Mouse (Mus musculus): ENCODE measurements around the gene Amhr2.

Amhr2 gene

DNA sequence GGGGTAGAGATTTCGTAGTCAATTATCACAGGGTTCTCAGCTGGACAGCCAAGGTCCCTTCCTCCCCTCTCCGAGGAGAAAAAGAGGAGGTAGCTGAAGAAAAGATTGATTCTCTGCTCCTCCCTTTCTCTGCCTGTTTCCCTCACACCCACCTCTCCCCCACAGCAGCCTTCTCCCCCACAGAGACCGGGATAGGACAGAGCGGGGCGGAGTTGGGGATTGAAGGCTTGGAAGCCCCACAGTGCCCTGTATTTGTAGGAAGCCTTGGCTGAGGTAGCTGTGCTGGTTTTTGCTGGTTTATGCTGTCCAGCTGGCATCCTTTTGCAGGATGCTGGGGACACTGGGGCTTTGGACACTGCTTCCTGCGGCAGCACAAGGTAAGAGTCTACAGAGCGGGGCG lies at the start of gene Amhr2:
TSS of gene Amhr2 (plus strand) at position 222 of the 400 bp plus-strand sequence.
- DNase-seq: no peak

GRCm38 (mm10) chr15:102398629-102399028 lies 46.5 kb upstream of the Amhr2 start:
- no peak for DNase-seq

- DNase-seq: peak; percentile 55 to 66
Measured at GRCm38 (mm10) chr15:102399229-102400221, 45.6 kb upstream of the Amhr2 start.

DNA sequence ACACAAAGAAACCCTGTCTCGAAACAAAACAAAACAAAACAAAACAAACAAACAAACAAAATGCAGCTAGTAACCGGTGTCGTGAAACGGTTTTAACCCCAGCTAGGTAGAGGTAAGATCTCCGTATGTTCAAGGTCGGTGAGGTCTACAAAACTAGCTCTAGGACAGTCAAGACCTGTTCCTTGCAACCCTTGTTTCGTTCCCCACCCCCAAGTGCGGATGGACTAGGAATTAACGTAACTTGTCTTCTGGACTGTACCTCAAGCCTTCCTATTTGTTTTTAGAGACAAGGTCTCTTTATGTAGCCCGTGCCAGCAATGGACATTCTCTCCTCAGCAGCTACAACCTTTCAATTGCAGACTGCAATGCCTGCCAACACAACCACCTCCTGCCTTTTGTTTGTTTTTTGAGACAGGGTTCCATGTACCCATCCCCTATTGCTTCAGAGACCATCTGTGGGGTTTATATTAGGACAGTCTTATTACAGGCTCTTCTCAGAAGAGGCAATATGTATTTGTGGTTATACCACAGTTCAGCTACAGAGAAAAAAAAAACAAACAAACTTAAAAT lies 44.6 kb upstream of the Amhr2 start:
- DNase-seq: no peak

GRCm38 (mm10) chr15:102401278-102401677 lies 43.9 kb upstream of the Amhr2 start:
- DNase-seq: no peak

GRCm38 (mm10) chr15:102402210-102402609 lies 43.0 kb upstream of the Amhr2 start:
- no peak for DNase-seq

- DNase-seq: peak; percentile 9 to 31
Measured at GRCm38 (mm10) chr15:102404608-102405488, 40.3 kb upstream of the Amhr2 start.

DNA sequence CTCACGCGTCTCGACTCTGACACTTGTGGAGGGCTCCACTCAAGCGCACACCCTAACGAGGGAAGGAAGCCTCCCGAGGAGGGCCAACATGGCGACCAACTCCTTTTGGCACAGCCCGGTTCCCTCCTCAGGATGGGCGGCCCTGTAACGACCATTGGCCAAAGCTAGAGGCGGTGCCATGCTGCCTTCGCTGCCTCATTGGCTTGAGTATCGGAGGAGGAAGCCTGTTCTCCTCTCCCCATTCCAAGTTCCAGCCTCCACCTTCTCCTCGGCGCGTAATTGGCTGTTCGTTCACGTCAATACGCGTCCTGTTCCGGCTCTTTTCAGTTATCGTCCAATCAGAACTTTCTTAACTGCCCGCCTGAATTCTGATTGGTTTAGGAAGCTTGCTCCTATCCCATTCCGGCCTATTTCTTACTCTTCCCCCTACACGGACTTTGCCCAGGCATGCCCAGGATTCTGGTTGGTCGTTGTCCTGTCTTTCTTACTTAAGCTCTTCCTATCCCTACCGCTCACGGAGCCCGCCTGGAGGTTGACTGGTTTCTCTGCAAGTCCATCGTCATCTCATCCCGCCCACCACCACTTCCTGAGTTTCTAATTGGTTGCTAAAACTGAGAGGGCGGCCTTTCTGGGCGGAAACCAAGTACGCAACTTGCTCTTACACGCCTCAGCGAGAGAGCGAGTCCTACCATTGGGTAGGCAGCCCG lies 39.5 kb upstream of the Amhr2 start, which contains the start of gene Sp1:
TSS of gene Sp1 (plus strand) at position 655 of the 707 bp plus-strand sequence.
- DNase-seq: peak; percentile 96 to 97

DNA sequence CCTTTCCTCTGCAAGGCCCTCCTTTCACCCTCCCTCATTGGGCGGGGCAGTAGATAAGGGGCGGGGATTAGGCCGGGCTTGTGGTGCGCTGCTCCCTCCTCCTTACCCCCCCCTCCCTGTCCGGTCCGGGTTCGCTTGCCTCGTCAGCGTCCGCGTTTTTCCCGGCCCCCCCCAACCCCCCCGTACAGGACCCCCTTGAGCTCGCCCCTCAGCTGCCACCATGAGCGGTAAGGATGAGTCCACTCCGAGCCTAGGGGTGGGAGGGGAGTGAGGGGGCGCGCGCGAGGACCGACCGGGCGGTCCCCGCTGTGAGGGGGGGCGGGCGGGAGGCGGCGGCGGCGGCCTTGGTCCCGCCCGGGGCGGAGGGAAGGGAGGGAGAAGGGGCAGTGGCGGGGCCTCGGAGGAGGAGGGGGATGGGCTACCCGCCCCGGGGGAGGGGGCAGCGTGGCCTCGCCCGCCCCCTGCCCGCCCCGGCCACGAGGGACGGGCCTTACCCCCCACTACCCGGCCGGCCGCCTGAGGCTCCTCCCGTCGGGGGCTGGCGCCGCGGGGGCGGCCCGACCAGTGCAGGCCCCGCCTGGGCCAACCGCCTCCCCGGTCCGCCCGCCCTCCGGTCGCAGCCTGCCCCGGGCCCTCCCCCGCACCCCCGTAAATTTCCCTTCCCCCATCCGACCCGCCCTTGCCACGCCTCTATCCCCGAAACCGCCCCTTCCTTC lies 38.8 kb upstream of the Amhr2 start:
- DNase-seq: peak; percentile 65 to 78

GRCm38 (mm10) chr15:102406912-102407580 lies 38.1 kb upstream of the Amhr2 start:
- DNase-seq: no peak

GRCm38 (mm10) chr15:102407681-102408557 lies 37.2 kb upstream of the Amhr2 start:
- no peak for DNase-seq

DNA sequence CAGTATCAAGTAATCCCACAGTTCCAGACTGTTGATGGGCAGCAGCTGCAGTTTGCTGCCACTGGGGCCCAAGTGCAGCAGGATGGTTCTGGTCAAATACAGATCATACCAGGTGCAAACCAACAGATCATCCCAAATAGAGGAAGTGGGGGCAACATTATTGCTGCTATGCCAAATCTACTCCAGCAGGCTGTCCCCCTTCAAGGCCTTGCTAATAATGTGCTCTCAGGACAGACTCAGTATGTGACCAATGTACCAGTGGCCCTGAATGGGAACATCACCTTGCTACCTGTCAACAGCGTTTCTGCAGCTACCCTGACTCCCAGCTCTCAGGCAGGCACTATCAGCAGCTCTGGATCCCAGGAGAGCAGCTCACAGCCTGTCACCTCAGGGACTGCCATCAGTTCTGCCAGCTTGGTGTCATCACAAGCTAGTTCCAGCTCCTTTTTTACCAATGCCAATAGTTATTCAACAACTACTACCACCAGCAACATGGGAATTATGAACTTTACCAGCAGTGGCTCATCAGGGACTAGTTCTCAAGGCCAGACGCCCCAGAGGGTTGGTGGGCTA lies 36.5 kb upstream of the Amhr2 start:
- DNase-seq: no peak

GRCm38 (mm10) chr15:102409286-102409685 lies 35.9 kb upstream of the Amhr2 start:
- DNase-seq: no peak

DNA sequence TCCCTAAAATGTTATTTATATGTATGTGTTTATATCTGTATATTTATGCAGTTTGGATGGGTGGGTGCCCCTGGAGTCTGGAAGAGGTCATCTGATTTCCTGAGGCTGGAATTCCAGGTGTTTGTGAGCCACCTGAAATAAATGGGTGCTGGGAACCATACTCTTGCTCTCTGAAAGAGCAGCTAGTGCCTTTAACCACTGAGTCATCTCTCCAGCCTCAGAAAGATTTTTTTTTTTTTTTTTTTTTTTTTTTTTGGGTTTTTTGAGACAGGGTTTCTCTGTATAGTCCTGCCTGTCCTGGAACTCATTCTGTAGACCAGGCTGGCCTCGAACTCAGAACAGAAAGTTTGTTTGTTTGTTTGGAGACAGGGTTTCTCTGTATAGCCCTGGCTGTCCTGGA lies 34.1 kb upstream of the Amhr2 start:
- no peak for DNase-seq

DNA sequence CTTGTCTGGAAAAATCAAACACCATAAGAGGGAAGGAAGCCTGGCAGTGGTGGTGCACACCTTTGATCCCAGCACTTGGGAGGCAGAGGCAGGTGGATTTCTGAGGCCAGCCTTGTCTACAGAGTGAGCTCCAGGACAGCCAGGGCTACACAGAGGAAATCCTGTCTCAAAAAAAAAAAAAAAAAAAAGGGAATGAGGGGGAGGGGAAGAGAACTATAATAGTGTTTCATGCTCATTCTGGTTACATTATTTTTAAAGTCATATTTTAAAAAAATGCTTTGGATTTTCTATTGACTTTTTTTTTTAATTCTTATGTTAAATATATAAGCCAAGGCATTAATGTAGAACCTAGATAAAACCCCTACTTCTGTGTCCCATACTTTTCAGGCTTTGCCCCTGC lies 31.5 kb upstream of the Amhr2 start:
- no peak for DNase-seq

DNA sequence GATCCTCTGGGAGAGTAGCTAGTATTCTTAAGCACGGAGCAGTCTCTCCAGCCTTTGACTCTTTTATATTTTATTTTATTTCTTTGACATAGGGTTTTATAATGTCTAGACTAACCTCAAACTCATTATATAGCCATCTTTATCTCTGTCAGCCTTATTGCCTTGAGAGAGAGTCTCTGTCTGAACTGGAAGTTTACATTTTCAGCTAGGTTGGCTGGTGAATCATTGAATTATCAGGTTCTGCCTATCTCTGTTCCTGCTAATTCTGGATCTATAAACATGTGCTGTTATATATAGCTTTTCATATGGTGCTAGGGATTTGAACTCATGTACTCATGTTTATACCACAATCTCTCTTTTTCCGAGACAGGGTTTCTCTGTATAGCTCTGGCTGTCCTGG lies 27.6 kb upstream of the Amhr2 start:
- no peak for DNase-seq

GRCm38 (mm10) chr15:102420986-102421385 lies 24.2 kb upstream of the Amhr2 start:
- DNase-seq: no peak

- DNase-seq: peak in 1 of 2 experiments; percentile 63
Measured at GRCm38 (mm10) chr15:102421437-102421836, 23.7 kb upstream of the Amhr2 start.

DNA sequence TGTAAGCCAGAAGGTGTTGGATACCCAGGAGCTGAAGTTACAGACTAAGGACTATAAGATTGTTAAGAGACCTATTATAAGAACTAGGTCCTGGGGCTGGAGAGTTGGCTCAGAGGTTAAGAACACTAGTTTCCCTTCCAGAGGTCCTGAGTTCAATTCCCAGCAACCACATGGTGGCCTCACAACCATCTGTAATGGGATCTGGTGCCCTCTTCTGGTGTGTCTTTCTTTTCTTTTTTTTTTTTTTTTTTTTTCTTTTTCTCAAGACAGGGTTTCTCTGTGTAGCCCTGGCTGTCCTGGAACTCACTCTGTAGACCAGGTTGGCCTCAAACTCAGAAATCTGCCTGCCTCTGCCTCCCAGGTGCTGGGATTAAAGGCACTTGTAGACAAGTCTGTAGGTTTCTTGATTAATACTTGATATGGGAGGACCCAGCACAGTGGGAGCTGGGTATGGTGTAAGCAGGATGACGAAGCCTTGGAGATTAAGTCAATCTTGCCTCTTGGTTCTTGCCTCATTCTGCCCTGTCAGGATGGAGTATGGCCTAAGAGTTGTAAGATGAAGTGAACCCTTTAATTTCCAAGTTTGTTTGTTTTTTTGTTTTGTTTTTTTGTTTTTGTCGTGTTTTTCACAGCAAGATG lies 21.4 kb upstream of the Amhr2 start:
- no peak for DNase-seq

Data from cerebellum, postnatal 25 days (tissue).